Mouse (Mus musculus) kidney, embryonic 16.5 days (tissue): ENCODE measurements around the gene Kcnip4. TPM values are rescaled to one million over a fixed set of nuclear protein-coding genes. Genes with fewer than 3 reads are reported as not detected.

ENCODE experiments used
- ATAC-seq: fragments of 200-750 bp; cut with Nextera tagmentation; 2 replicates; pipeline ENCODE4 v1.8.0; 2017; ENCODE audit warnings: moderate TSS enrichment; ENCODE audit not compliant: low FRiP score, low TSS enrichment
- H3K27ac ChIP-seq: fragments of 300-500 bp; sonication (generic); 2 replicates; pipeline ENCODE4 v1.5.1; 2014; ENCODE audit warnings: low read length
- H3K27me3 ChIP-seq: fragments of 300-500 bp; sonication (generic); 2 replicates; pipeline ENCODE4 v1.6.1; 2014; ENCODE audit warnings: low read length, control low read depth, mixed read lengths; ENCODE audit not compliant: insufficient read depth
- H3K36me3 ChIP-seq: fragments of 300-500 bp; sonication (generic); 2 replicates; pipeline ENCODE4 v1.6.1; 2014; ENCODE audit warnings: low read length, control low read depth, mixed read lengths; ENCODE audit not compliant: insufficient read depth
- H3K4me1 ChIP-seq: fragments of 300-500 bp; sonication (generic); 2 replicates; pipeline ENCODE4 v1.6.1; 2014; ENCODE audit warnings: low read length, control low read depth, mixed read lengths; ENCODE audit not compliant: insufficient read depth
- H3K4me2 ChIP-seq: fragments of 300-500 bp; sonication (generic); replicated peaks from 2 replicates; pipeline ENCODE4 v1.6.1; 2014; ENCODE audit warnings: low read depth, low read length
- H3K4me3 ChIP-seq: fragments of 300-500 bp; sonication (generic); 2 replicates; pipeline ENCODE4 v1.5.1; 2014; ENCODE audit warnings: mild to moderate bottlenecking, low read length
- H3K9ac ChIP-seq: fragments of 300-500 bp; sonication (generic); replicated peaks from 2 replicates; pipeline ENCODE4 v1.6.1; 2014; ENCODE audit warnings: low read length
- H3K9me3 ChIP-seq: fragments of 300-500 bp; sonication (generic); 2 replicates; pipeline ENCODE4 v1.6.1; 2016; ENCODE audit warnings: low read length, control low read depth
- WGBS: fragments of 180-500 bp; shearing (Covaris S2); extraction: QIAGEN DNeasy Blood & Tissue Kit; methylation state at CpG from one replicate; pipeline ENCODE4 v1.1.7; 2014; 5-methylcytosine and 5-hydroxymethylcytosine counted together
- polyA plus RNA-seq: library from polyadenylated mRNA; unstranded; fragments of >200 nt; fragmentation: Nextera tagmentation; extraction: Ambion mirVana; gene quantifications from 2 replicates; pipeline ENCODE4 v1.2.1, GENCODE M21; 2015

The Kcnip4 gene
- polyA plus RNA-seq, 1 experiment from 2014 or later, result 0.65 TPM

GRCm38 (mm10) chr5:49333063-49333462, 191.6 kb downstream of the Kcnip4 start:
- H3K36me3 ChIP-seq, result no peaks in the 10 kb centered on the region
- H3K4me3 ChIP-seq, result no peak overlapping the region
- no peak overlapping the region for H3K27ac ChIP-seq
- H3K27me3 ChIP-seq, result no peaks in the 10 kb centered on the region
- no peaks in the 10 kb centered on the region for H3K9me3 ChIP-seq
- ATAC-seq, result no peak
- peaks cover 7% of the 10 kb centered on the region for H3K4me1 ChIP-seq
- WGBS, result 65% methylated on average over 2 of the region's 2 CpGs
- H3K9ac ChIP-seq, result no peak overlapping the region
- H3K4me2 ChIP-seq, result no peak overlapping the region

GRCm38 (mm10) chr5:49329023-49329422, 195.7 kb downstream of the Kcnip4 start:
- 73% methylated on average over 1 of the region's 1 CpGs for WGBS
- H3K4me1 ChIP-seq, result no peaks in the 10 kb centered on the region
- no peaks in the 10 kb centered on the region for H3K27me3 ChIP-seq
- no peak for ATAC-seq
- no peak overlapping the region for H3K4me3 ChIP-seq
- no peak overlapping the region for H3K9ac ChIP-seq
- H3K27ac ChIP-seq, result no peak overlapping the region
- no peaks in the 10 kb centered on the region for H3K36me3 ChIP-seq
- no peaks in the 10 kb centered on the region for H3K9me3 ChIP-seq
- H3K4me2 ChIP-seq, result no peak overlapping the region

DNA sequence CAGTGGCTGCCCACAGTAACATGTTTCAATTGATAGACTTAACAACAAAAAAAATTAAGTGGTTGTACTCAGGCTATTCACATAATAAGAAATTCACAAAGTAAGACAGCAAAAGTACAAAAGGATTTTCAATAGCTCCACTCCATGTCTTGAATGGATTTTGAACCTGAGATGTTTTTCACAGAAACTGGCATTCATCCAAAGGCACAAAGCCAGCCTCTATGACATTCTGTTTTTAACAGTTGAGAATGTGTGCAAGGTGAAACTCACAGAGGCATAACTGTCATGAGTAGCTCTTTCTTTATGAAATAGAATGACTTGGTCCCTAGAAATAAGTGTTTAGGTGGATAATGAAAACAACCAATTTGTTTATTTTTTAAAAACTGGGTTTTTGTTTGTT, 206.0 kb downstream of the Kcnip4 start:
- Histone ChIP-seq H3K9ac (no peak overlapping the region), H3K9me3 (no peaks in the 10 kb centered on the region), H3K4me2 (no peak overlapping the region), H3K4me1 (no peaks in the 10 kb centered on the region), H3K27me3 (no peaks in the 10 kb centered on the region), H3K27ac (no peak overlapping the region), H3K36me3 (no peaks in the 10 kb centered on the region), H3K4me3 (no peak overlapping the region)
- ATAC-seq, result no peak

DNA sequence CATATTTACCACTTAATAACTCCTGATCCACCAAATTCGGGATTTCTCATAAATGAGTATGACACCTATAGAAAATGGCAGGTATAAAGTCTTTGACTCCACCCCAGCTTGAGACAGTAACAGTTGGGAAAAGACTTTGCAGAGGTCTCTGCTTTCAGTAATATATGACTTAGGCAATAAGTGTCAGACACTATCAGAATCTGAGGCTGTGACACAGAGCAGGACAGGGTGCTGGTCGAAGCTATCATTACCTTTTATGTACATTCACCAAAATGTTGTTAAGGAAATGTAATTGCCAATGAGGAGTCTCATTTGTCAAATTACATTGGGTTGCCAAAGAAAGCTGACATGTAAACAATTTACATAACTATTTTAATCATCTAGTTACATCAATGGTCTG, 206.8 kb downstream of the Kcnip4 start:
- Histone ChIP-seq H3K27ac (no peak overlapping the region), H3K4me2 (no peak overlapping the region), H3K27me3 (no peaks in the 10 kb centered on the region), H3K9me3 (no peaks in the 10 kb centered on the region), H3K4me1 (no peaks in the 10 kb centered on the region), H3K4me3 (no peak overlapping the region), H3K36me3 (no peaks in the 10 kb centered on the region), H3K9ac (no peak overlapping the region)
- ATAC-seq, result no peak
- WGBS, result 87% methylated on average over 2 of the region's 2 CpGs

DNA sequence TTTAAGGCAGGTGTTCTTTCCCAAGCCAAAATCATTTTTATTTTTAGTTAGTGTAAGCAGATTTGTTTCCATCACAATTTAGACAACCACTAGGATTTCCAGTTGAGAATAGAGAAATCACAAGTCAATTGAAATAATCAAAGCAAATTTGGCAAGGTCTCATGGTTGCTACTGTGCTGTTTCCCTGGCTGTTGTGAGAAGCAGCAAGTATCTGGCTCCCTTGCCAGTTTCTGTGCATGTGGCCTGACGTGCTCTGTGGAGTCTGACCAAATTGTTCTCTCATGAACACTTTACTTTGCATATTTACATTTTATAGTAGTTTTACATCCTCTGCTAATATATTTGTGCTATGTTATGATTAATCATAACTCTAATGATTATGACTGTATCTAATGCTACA, 217.9 kb downstream of the Kcnip4 start:
- Histone ChIP-seq H3K27ac (no peak overlapping the region), H3K27me3 (no peaks in the 10 kb centered on the region), H3K4me3 (no peak overlapping the region), H3K4me2 (no peak overlapping the region), H3K4me1 (no peaks in the 10 kb centered on the region), H3K9me3 (no peaks in the 10 kb centered on the region), H3K36me3 (no peaks in the 10 kb centered on the region), H3K9ac (no peak overlapping the region)
- WGBS, result 87% methylated on average over 1 of the region's 1 CpGs
- no peak for ATAC-seq

- no peaks in the 10 kb centered on the region for H3K4me1 ChIP-seq
- no peaks in the 10 kb centered on the region for H3K36me3 ChIP-seq
- no peaks in the 10 kb centered on the region for H3K9me3 ChIP-seq
- no peak overlapping the region for H3K9ac ChIP-seq
- no peak for ATAC-seq
- no peak overlapping the region for H3K27ac ChIP-seq
- H3K4me2 ChIP-seq, result no peak overlapping the region
- no peak overlapping the region for H3K4me3 ChIP-seq
- 66% methylated on average over 2 of the region's 2 CpGs for WGBS
- H3K27me3 ChIP-seq, result no peaks in the 10 kb centered on the region
Measured at GRCm38 (mm10) chr5:49305321-49305720, 219.4 kb downstream of the Kcnip4 start.

- WGBS, result 74% methylated on average over 4 of the region's 4 CpGs
- Histone ChIP-seq H3K27me3 (no peaks in the 10 kb centered on the region), H3K36me3 (no peaks in the 10 kb centered on the region), H3K4me1 (no peaks in the 10 kb centered on the region), H3K9ac (no peak overlapping the region), H3K4me2 (no peak overlapping the region), H3K4me3 (no peak overlapping the region), H3K27ac (no peak overlapping the region), H3K9me3 (no peaks in the 10 kb centered on the region)
- ATAC-seq, result no peak
Measured at GRCm38 (mm10) chr5:49298654-49299053, 226.1 kb downstream of the Kcnip4 start.

GRCm38 (mm10) chr5:49292421-49292820, 232.3 kb downstream of the Kcnip4 start:
- H3K27me3 ChIP-seq, result no peaks in the 10 kb centered on the region
- H3K4me1 ChIP-seq, result no peaks in the 10 kb centered on the region
- H3K9ac ChIP-seq, result no peak overlapping the region
- 82% methylated on average over 2 of the region's 2 CpGs for WGBS
- no peak overlapping the region for H3K4me2 ChIP-seq
- H3K4me3 ChIP-seq, result no peak overlapping the region
- no peaks in the 10 kb centered on the region for H3K9me3 ChIP-seq
- H3K27ac ChIP-seq, result no peak overlapping the region
- H3K36me3 ChIP-seq, result no peaks in the 10 kb centered on the region
- no peak for ATAC-seq

DNA sequence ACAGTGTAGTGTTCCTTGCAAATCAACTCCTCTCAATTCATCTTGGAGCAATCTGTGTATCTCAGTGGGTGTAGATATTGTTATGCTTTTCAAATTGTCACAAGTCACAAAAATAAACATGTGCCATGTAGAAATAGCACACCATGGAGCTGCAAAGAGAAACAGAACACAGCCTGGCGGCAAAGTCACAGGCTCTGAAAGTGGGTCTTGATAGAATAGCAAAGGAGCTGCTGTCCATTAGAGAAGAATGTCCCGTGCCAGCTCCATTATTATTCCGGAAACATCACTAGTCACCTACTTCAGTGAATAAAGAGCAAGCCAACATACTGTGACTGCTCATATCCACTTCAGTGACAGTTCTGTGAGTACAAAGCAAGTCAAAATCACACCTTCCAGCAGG, 232.9 kb downstream of the Kcnip4 start:
- Histone ChIP-seq H3K36me3 (no peaks in the 10 kb centered on the region), H3K9me3 (no peaks in the 10 kb centered on the region), H3K4me1 (no peaks in the 10 kb centered on the region), H3K4me2 (no peak overlapping the region), H3K27me3 (no peaks in the 10 kb centered on the region), H3K9ac (no peak overlapping the region), H3K4me3 (no peak overlapping the region), H3K27ac (no peak overlapping the region)
- 86% methylated on average over 3 of the region's 3 CpGs for WGBS
- no peak for ATAC-seq

DNA sequence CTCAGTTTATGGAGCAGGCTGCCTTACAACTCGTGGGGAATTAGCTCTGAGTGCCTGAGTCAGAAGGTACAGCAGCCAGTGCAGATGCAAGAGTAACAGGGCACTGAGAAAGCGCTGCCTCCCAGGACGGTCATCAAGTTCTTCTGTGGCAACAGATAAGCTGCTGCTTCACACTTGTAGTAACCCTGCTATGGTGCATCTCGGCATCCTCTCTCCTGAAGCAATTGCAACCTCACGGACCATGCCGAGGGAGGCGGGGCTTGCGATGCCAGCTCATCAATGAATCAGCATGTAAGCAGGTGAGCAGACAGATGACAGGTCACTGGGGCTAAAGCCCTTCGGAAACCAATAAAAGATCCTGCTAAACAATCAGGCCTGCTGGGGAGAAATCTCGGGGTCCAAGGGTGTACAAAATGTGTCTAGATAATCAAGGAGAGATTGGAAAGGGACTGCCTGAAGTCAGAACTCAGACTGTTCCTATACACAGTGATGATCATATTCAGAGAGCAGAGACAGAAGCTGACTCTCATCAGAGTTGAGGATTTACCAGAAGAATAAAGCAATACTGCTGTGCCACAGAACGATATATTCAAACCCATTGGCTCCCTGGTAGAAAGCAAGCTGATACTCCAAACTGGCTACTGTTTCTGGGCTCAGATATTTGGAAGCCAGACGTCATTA, 239.1 kb downstream of the Kcnip4 start:
- peaks cover 5% of the 10 kb centered on the region; the same call in 1 of the 2 replicates for H3K4me1 ChIP-seq
- 0 out of 2 replicates have a peak overlapping the region, but pooled peaks have one; percentile 25 for H3K9ac ChIP-seq
- no peaks in the 10 kb centered on the region for H3K9me3 ChIP-seq
- no peaks in the 10 kb centered on the region for H3K36me3 ChIP-seq
- no peak for ATAC-seq
- peak overlapping the region; percentile 37 for H3K4me2 ChIP-seq
- WGBS, result 20% methylated on average over 12 of the region's 12 CpGs
- H3K27me3 ChIP-seq, result no peaks in the 10 kb centered on the region
- H3K27ac ChIP-seq, result no peak overlapping the region
- H3K4me3 ChIP-seq, result peak overlapping the region; percentile 29; the same call in 1 of the 2 replicates
